Mouse (Mus musculus) lung, postnatal 36 days (tissue): ENCODE data around the gene Pck2.

Experiments used
- DNase-seq: peaks from one replicate; pipeline ENCODE4 v3.0.0; 2022; ENCODE audit warnings: mixed read lengths

Pck2 gene

GRCm38 (mm10) chr14:55540067-55540786, at the start of gene Pck2:
Gene Pck2 (plus strand): TSS chr14:55540266.
- peak; percentile 97 for DNase-seq

- peak; percentile 53 for DNase-seq
Measured at GRCm38 (mm10) chr14:55490361-55491201, 49.5 kb upstream of the Pck2 start, which contains the start of gene Carmil3. Gene Carmil3 (plus strand): TSS chr14:55490651.

GRCm38 (mm10) chr14:55491291-55491833, 48.7 kb upstream of the Pck2 start:
- peak; percentile 57 for DNase-seq

- DNase-seq = no peak
Measured at GRCm38 (mm10) chr14:55492103-55492502, 48.0 kb upstream of the Pck2 start.

GRCm38 (mm10) chr14:55495509-55496240, 44.4 kb upstream of the Pck2 start:
- no peak for DNase-seq

GRCm38 (mm10) chr14:55496761-55497448, 43.2 kb upstream of the Pck2 start:
- DNase-seq = no peak

GRCm38 (mm10) chr14:55497449-55497821, 42.6 kb upstream of the Pck2 start:
- DNase-seq = peak; percentile 88

- no peak for DNase-seq
Measured at GRCm38 (mm10) chr14:55505612-55506011, 34.5 kb upstream of the Pck2 start.

- DNase-seq = no peak
Measured at GRCm38 (mm10) chr14:55507801-55508200, 32.3 kb upstream of the Pck2 start.

GRCm38 (mm10) chr14:55509540-55509939, 30.5 kb upstream of the Pck2 start:
- DNase-seq = no peak

- no peak for DNase-seq
Measured at GRCm38 (mm10) chr14:55510125-55510731, 29.8 kb upstream of the Pck2 start, which contains the start of gene Cpne6. Gene Cpne6 (plus strand): TSS chr14:55510445.

GRCm38 (mm10) chr14:55511037-55511436, 29.0 kb upstream of the Pck2 start:
- no peak for DNase-seq

GRCm38 (mm10) chr14:55513927-55514326, 26.1 kb upstream of the Pck2 start:
- no peak for DNase-seq

GRCm38 (mm10) chr14:55515846-55516245, 24.2 kb upstream of the Pck2 start:
- no peak for DNase-seq

GRCm38 (mm10) chr14:55518897-55519296, 21.2 kb upstream of the Pck2 start:
- no peak for DNase-seq

- DNase-seq = no peak
Measured at GRCm38 (mm10) chr14:55519604-55520003, 20.5 kb upstream of the Pck2 start.

- DNase-seq = peak; percentile 22
Measured at GRCm38 (mm10) chr14:55520451-55521361, 19.4 kb upstream of the Pck2 start.

- no peak for DNase-seq
Measured at GRCm38 (mm10) chr14:55524062-55524461, 16.0 kb upstream of the Pck2 start.

GRCm38 (mm10) chr14:55524785-55525184, 15.3 kb upstream of the Pck2 start, which contains the start of gene Nrl:
Gene Nrl (minus strand): TSS chr14:55524981.
- no peak for DNase-seq

- DNase-seq = no peak
Measured at GRCm38 (mm10) chr14:55526674-55527073, 13.4 kb upstream of the Pck2 start.

- DNase-seq = peak; percentile 68
Measured at GRCm38 (mm10) chr14:55527940-55528339, 12.1 kb upstream of the Pck2 start.
